Mouse (Mus musculus) heart, adult 2 months (tissue): ENCODE measurements at regions not wholly inside any gene's neighbourhood (a gene's known extent, or its start where the extent isn't known, plus 50 kb on each side); places are given as distances from the start of the nearest gene placed in this dataset.

ENCODE experiments used
- CTCF ChIP-seq: fragments of 200-600 bp; IDR thresholded peaks from 2 replicates; pipeline ENCODE4 v1.8.1; 2022; ENCODE audit warnings: antibody characterized with exemption, mild to moderate bottlenecking, moderate library complexity
- EP300 ChIP-seq: fragments of 200-500 bp; IDR thresholded peaks from 2 replicates; pipeline ENCODE4 v1.6.1; 2011; ENCODE audit warnings: low read depth, low read length, control low read depth; ENCODE audit not compliant: insufficient read depth
- POLR2A ChIP-seq: fragments of 200-500 bp; IDR thresholded peaks from 2 replicates; pipeline ENCODE4 v1.6.1; 2011; ENCODE audit warnings: mild to moderate bottlenecking, low read depth, low read length, control low read depth; ENCODE audit not compliant: insufficient read depth

DNA sequence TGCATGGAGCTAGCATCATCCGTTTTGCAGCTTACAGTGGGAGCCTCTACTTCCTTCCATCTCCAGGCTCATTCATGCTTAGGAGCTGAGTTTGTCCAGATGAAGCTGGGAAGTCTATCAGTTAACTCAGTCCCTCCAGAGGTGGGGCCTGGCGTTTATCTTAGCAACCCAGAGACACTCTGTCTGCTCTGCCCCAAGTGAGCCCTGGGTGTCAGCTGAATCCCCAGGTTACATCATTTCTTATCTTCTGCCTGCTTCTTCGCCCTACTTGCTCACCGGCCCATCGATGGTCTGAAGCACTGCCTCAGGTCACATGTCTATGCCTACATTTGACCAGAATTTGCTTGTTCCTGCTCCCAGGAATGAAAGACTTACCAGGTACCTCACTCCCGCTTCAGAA, 156.3 kb downstream of the Pik3r1 start:
- no peak for TF ChIP-seq CTCF
- TF ChIP-seq EP300, result no peak
- no peak for TF ChIP-seq POLR2A
